Mouse (Mus musculus) frontal cortex, postnatal 10 days (tissue): ENCODE measurements around the gene Gm20817.
"Not testable (repeated sequence)": the region's sequence is repeated elsewhere in the genome, so short reads cannot be mapped to it uniquely, and the experiment has no call there.

Experiments
- DNase-seq, 2 experiments: peaks; one replicate each; pipeline ENCODE4 v3.0.0; 2022; ENCODE audit warnings: low spot score in 2 of 2, mixed read lengths in 1 of 2

Gene Gm20817

DNA sequence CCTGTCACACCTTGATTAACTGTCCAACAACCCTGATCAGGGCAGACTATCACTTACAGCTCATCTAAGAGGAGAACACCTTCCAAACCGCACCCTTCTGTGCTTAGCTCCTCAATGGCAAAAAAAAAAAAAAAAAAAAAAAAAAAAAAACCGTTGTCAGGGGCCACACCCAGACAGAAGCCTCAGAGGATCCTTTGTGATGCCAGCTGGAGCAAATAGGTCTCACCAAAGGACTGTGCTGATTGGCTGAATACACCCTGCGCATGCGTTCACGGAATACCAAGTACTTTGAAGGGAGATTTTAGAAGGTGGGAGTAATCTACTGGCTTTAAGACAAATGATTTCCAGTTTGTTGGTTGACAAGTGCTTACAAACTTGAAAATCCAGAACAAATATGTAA is at the start of gene Gm20817:
Gm20817 (minus strand) TSS at position 101 of the 400 bp plus-strand sequence.
- DNase-seq: not testable (repeated sequence)
